Mouse (Mus musculus) heart, postnatal 0 days (tissue): ENCODE results near the gene Snx29. TPM values are rescaled to one million over a fixed set of nuclear protein-coding genes. Genes with fewer than 3 reads are reported as not detected.

Experiments
- ATAC-seq: fragments of 200-750 bp; cut with Nextera tagmentation; 2 replicates; pipeline ENCODE4 v1.8.0; 2017; ENCODE audit warnings: low read depth, moderate number of reproducible peaks, moderate library complexity; ENCODE audit not compliant: insufficient read depth
- DNase-seq: peaks from one replicate; pipeline ENCODE4 v3.0.0-alpha.2; 2016; ENCODE audit warnings: low spot score
- H3K27ac ChIP-seq: fragments of 300-500 bp; sonication (generic); 2 replicates; pipeline ENCODE4 v1.5.1; 2014; ENCODE audit warnings: low read depth, mild to moderate bottlenecking
- H3K27me3 ChIP-seq: fragments of 300-500 bp; sonication (generic); 2 replicates; pipeline ENCODE4 v1.6.1; 2014; ENCODE audit warnings: low read length, mixed read lengths; ENCODE audit not compliant: control insufficient read depth, insufficient read depth
- H3K36me3 ChIP-seq: fragments of 300-500 bp; sonication (generic); replicated peaks from 2 replicates; pipeline ENCODE4 v1.6.1; 2014; ENCODE audit warnings: low read length, mixed read lengths; ENCODE audit not compliant: control insufficient read depth, insufficient read depth
- H3K4me1 ChIP-seq: fragments of 300-500 bp; sonication (generic); 2 replicates; pipeline ENCODE4 v1.6.1; 2014; ENCODE audit warnings: antibody characterized with exemption; ENCODE audit not compliant: control insufficient read depth, insufficient read depth
- H3K4me2 ChIP-seq: fragments of 300-500 bp; sonication (generic); 2 replicates; pipeline ENCODE4 v1.6.1; 2014; ENCODE audit warnings: low read depth, mild to moderate bottlenecking, low read length, moderate library complexity
- H3K4me3 ChIP-seq: fragments of 300-500 bp; sonication (generic); 2 replicates; pipeline ENCODE4 v1.5.1; 2014; ENCODE audit warnings: low read depth, low read length
- H3K9ac ChIP-seq: fragments of 300-500 bp; sonication (generic); replicated peaks from 2 replicates; pipeline ENCODE4 v1.6.1; 2014; ENCODE audit warnings: low read depth, low read length, mixed read lengths
- H3K9me3 ChIP-seq: fragments of 300-500 bp; sonication (generic); replicated peaks from 2 replicates; pipeline ENCODE4 v1.6.1; 2016; ENCODE audit warnings: low read length; ENCODE audit not compliant: control insufficient read depth
- CTCF ChIP-seq: IDR thresholded peaks from 2 replicates; pipeline ENCODE4 v1.5.1; 2016; ENCODE audit warnings: antibody characterized with exemption, control low read depth, low read depth
- EP300 ChIP-seq: IDR thresholded peaks from 2 replicates; pipeline ENCODE4 v1.6.1; 2016; ENCODE audit warnings: antibody characterized with exemption, low read depth
- WGBS: fragments of 180-500 bp; shearing (Covaris S2); extraction: QIAGEN DNeasy Blood & Tissue Kit; methylation state at CpG from one replicate; pipeline ENCODE4 v1.1.7; 2014; 5-methylcytosine and 5-hydroxymethylcytosine counted together
- polyA plus RNA-seq: library from polyadenylated mRNA; unstranded; fragments of >200 nt; fragmentation: Nextera tagmentation; extraction: Ambion mirVana; gene quantifications from 2 replicates; pipeline ENCODE4 v1.2.1, GENCODE M21; 2015
- total RNA-seq: library from RNA; depleted of rRNA; stranded (reverse); fragments of >200 nt; gene quantifications from 2 replicates; pipeline ENCODE4 v1.2.3, GENCODE M21; 2014; ENCODE audit warnings: low replicate concordance

The Snx29 gene
- total and polyA plus RNA-seq, 2 experiments from 2014 or later: 3.1 to 3.9 TPM

- no peak overlapping the region for H3K9ac ChIP-seq
- 0 out of 2 replicates have a peak, but pooled peaks cover 11% of the 10 kb centered on the region for H3K36me3 ChIP-seq
- ATAC-seq (no peak), DNase-seq (no peak)
- H3K4me2 ChIP-seq: no peak overlapping the region
- no peak overlapping the region for H3K27ac ChIP-seq
- no peaks in the 10 kb centered on the region for H3K27me3 ChIP-seq
- WGBS: 44% methylated on average over 8 of the region's 8 CpGs
- TF ChIP-seq CTCF: no peak
- no peak for TF ChIP-seq EP300
- no peak overlapping the region for H3K4me3 ChIP-seq
- H3K4me1 ChIP-seq: peaks cover 7% of the 10 kb centered on the region; the same call in 1 of the 2 replicates
- H3K9me3 ChIP-seq: no peaks in the 10 kb centered on the region
These were observed 85.4 kb downstream of the Snx29 start for GRCm38 (mm10) chr16:11407932-11408620.

- no peaks in the 10 kb centered on the region for H3K27me3 ChIP-seq
- no peak overlapping the region for H3K27ac ChIP-seq
- H3K9me3 ChIP-seq: no peaks in the 10 kb centered on the region
- TF ChIP-seq CTCF: no peak
- TF ChIP-seq EP300: no peak
- no peak overlapping the region for H3K4me2 ChIP-seq
- no peak for ATAC-seq
- no peak overlapping the region for H3K9ac ChIP-seq
- peaks cover 7% of the 10 kb centered on the region; the same call in 1 of the 2 replicates for H3K4me1 ChIP-seq
- no peak overlapping the region for H3K4me3 ChIP-seq
- H3K36me3 ChIP-seq: 0 out of 2 replicates have a peak, but pooled peaks cover 10% of the 10 kb centered on the region
- 92% methylated on average over 4 of the region's 4 CpGs for WGBS
- DNase-seq: no peak
These were observed 86.0 kb downstream of the Snx29 start for GRCm38 (mm10) chr16:11408726-11409125.

- Histone ChIP-seq H3K27ac (no peak overlapping the region), H3K9me3 (no peaks in the 10 kb centered on the region), H3K9ac (no peak overlapping the region), H3K4me3 (no peak overlapping the region), H3K27me3 (no peaks in the 10 kb centered on the region), H3K36me3 (0 out of 2 replicates have a peak, but pooled peaks cover 7% of the 10 kb centered on the region), H3K4me2 (no peak overlapping the region), H3K4me1 (no peaks in the 10 kb centered on the region; the same call in 1 of the 2 replicates)
- 70% methylated on average over 2 of the region's 2 CpGs for WGBS
- no peak for ATAC-seq
- DNase-seq: no peak
- TF ChIP-seq CTCF (no peak), EP300 (no peak)
These were observed 91.9 kb downstream of the Snx29 start for GRCm38 (mm10) chr16:11414631-11415030.

GRCm38 (mm10) chr16:11418183-11418588 is 95.5 kb downstream of the Snx29 start:
- no peak overlapping the region for H3K27ac ChIP-seq
- H3K4me2 ChIP-seq: no peak overlapping the region
- DNase-seq (peak; percentile 67), ATAC-seq (peak; percentile 60)
- H3K36me3 ChIP-seq: 0 out of 2 replicates have a peak, but pooled peaks cover 5% of the 10 kb centered on the region
- no peak overlapping the region for H3K4me3 ChIP-seq
- H3K4me1 ChIP-seq: no peaks in the 10 kb centered on the region
- TF ChIP-seq CTCF (peak; percentile 95), EP300 (no peak)
- no peaks in the 10 kb centered on the region for H3K9me3 ChIP-seq
- H3K9ac ChIP-seq: no peak overlapping the region
- WGBS: 13% methylated on average over 7 of the region's 7 CpGs
- no peaks in the 10 kb centered on the region for H3K27me3 ChIP-seq

GRCm38 (mm10) chr16:11420311-11421080 is 97.8 kb downstream of the Snx29 start:
- ATAC-seq: no peak
- WGBS: 74% methylated on average over 12 of the region's 12 CpGs
- H3K4me1 ChIP-seq: no peaks in the 10 kb centered on the region
- no peak overlapping the region for H3K9ac ChIP-seq
- H3K36me3 ChIP-seq: 0 out of 2 replicates have a peak, but pooled peaks cover 5% of the 10 kb centered on the region
- no peak overlapping the region for H3K4me3 ChIP-seq
- no peak overlapping the region for H3K27ac ChIP-seq
- H3K4me2 ChIP-seq: no peak overlapping the region
- no peak for TF ChIP-seq CTCF
- DNase-seq: no peak
- H3K9me3 ChIP-seq: no peaks in the 10 kb centered on the region
- H3K27me3 ChIP-seq: no peaks in the 10 kb centered on the region
